Mouse (Mus musculus): ENCODE results near the gene Mcm9.

DNA sequence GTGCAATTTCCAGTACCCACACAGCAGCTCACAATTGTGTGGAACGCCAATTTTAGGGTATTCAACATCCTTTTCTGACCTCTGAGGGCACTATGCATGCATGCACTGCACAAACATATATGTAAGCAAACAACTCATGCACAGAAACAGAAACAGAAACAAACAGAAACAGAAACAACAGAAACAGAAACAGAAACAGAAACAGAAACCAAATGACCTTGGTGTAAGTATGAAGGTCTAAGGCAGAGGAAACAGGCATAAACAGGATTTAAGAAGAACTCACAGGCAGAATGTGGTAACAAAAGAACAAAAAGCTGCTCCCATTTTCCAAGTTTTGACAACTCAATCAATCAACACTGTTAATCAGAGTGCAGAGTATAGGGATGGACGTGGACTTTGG, 20.4 kb upstream of the Mcm9 start:
- TF ChIP-seq CTCF (IDR thresholded peaks at IDR 0.05; ENCODE audit: insufficient read depth, low read length) (no peak), POLR2A (IDR thresholded peaks at IDR 0.05; ENCODE audit: borderline replicate concordance, extremely low read depth, low read depth, low read length) (no peak)
